Mouse (Mus musculus) bone marrow, adult 2 months (tissue): ENCODE measurements around the gene Marc2. TPM values are rescaled to one million over a fixed set of nuclear protein-coding genes. Genes with fewer than 3 reads are reported as not detected.

ENCODE experiments used
- H3K27ac ChIP-seq: fragments of 200-500 bp; 2 replicates; pipeline ENCODE4 v1.5.1; 2012; ENCODE audit warnings: low read depth, mild to moderate bottlenecking, control low read depth, inconsistent platforms, low read length; ENCODE audit not compliant: control insufficient read depth, poor library complexity, insufficient read depth
- H3K4me1 ChIP-seq: fragments of 200-500 bp; 2 replicates; pipeline ENCODE4 v1.6.1; 2011; ENCODE audit warnings: low read length; ENCODE audit not compliant: control insufficient read depth, insufficient read depth
- H3K4me3 ChIP-seq: fragments of 200-500 bp; replicated peaks from 2 replicates; pipeline ENCODE3; 2011; ENCODE audit warnings: mild to moderate bottlenecking, low read depth, low read length, control low read depth; ENCODE audit not compliant: control insufficient read depth
- CTCF ChIP-seq: fragments of 200-500 bp; IDR thresholded peaks from 2 replicates; pipeline ENCODE4 v1.5.1; 2011; ENCODE audit warnings: low read length, control low read depth; ENCODE audit not compliant: control insufficient read depth, insufficient read depth
- POLR2A ChIP-seq: fragments of 200-500 bp; IDR thresholded peaks from 2 replicates; pipeline ENCODE4 v1.6.1; 2011; ENCODE audit warnings: low read depth, mild to moderate bottlenecking, control low read depth, low read length, borderline replicate concordance; ENCODE audit not compliant: control insufficient read depth
- WGBS: fragments of 180-500 bp; shearing (Covaris S2); methylation state at CpG from one replicate; pipeline ENCODE4 v1.1.7; 2018; 5-methylcytosine and 5-hydroxymethylcytosine counted together
- polyA plus RNA-seq: library from polyadenylated mRNA; stranded (reverse); fragments of >200 nt; gene quantifications from 2 replicates; pipeline ENCODE4 v1.2.4, GENCODE M21; 2011; ENCODE audit warnings: low replicate concordance; ENCODE audit not compliant: missing spikeins, insufficient read depth, insufficient read length

Gene Marc2
- polyA plus RNA-seq, 1 experiment: 103 TPM

DNA sequence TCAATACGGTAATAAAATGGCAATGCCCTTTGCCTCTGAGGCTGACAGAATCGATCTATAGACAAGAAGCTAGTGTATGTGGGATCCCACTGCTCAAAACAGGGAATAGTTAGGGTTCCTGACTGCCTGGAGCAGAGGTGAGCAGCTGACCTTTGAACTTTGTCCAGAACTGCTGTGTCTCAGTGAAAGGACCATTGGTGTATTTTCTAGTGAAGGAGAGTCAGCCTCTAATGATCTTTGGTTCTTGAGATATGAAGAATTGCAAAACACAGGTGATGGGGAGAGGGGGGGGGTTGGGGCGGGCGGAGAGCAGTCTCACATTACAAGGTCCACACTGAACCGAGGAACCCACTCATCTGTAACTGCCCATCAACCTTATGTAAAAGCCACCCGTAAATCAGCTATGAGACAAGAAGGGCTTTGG, 36.7 kb downstream of the Marc2 start:
- TF ChIP-seq CTCF: no peak
- TF ChIP-seq POLR2A: no peak
- Histone ChIP-seq H3K4me1 (peaks cover 3% of the 10 kb centered on the region), H3K4me3 (no peak overlapping the region), H3K27ac (no peak overlapping the region)
- WGBS: 67% methylated on average over 6 of the region's 6 CpGs

DNA sequence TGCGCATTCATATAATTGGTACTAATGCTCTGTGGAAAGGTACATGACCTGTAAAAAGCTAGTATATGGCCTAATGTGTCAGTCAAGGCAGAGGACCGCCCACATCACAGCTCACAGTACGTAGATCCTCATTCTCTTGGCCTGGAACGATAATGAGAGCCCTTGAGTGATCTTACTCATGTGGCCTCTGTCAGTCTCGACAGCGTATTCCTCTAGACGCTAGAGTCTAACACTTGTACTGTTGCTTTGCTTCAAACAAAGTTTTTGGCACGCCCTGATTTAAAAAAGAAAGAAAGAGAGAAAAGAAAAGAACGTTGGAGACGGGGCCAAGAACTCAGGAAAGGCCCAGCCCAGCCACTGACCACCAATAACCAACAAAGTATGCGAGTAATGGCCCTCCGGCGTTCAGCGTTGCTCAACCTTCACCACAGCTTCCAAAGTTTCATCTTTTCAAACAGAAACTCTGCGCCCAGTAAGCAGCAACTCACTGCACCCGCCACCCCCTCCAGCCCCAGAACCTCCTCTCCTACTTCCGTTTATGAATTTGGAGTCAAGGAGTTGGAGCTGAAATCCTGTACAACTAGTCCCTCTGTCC, 37.7 kb downstream of the Marc2 start:
- TF ChIP-seq CTCF (no peak), POLR2A (no peak)
- Histone ChIP-seq H3K4me1 (peaks cover 3% of the 10 kb centered on the region), H3K4me3 (no peak overlapping the region), H3K27ac (peak overlapping the region; percentile 45; the same call in 1 of the 2 replicates)
- WGBS: 49% methylated on average over 17 of the region's 17 CpGs

- TF ChIP-seq CTCF: no peak
- TF ChIP-seq POLR2A: no peak
- WGBS: 15% methylated on average over 15 of the region's 15 CpGs
- Histone ChIP-seq H3K27ac (peak overlapping the region; percentile 86), H3K4me1 (peaks cover 3% of the 10 kb centered on the region), H3K4me3 (no peak overlapping the region)
Measured at GRCm38 (mm10) chr1:184807627-184808417, 38.4 kb downstream of the Marc2 start.

GRCm38 (mm10) chr1:184807123-184807522, 39.1 kb downstream of the Marc2 start:
- no peak overlapping the region for H3K4me3 ChIP-seq
- TF ChIP-seq POLR2A (no peak), CTCF (no peak)
- no peak overlapping the region for H3K27ac ChIP-seq
- H3K4me1 ChIP-seq: peaks cover 3% of the 10 kb centered on the region
- 62% methylated on average over 7 of the region's 7 CpGs for WGBS

GRCm38 (mm10) chr1:184805749-184806148, 40.5 kb downstream of the Marc2 start:
- Histone ChIP-seq H3K27ac (no peak overlapping the region), H3K4me3 (no peak overlapping the region), H3K4me1 (peaks cover 3% of the 10 kb centered on the region)
- TF ChIP-seq CTCF (no peak), POLR2A (no peak)
- 37% methylated on average over 4 of the region's 4 CpGs for WGBS

- no peak overlapping the region for H3K4me3 ChIP-seq
- H3K27ac ChIP-seq: peak overlapping the region; percentile 49; the same call in 1 of the 2 replicates
- TF ChIP-seq POLR2A (no peak), CTCF (peak; percentile 85)
- H3K4me1 ChIP-seq: no peaks in the 10 kb centered on the region; the same call in 1 of the 2 replicates
- WGBS: 10% methylated on average over 27 of the region's 27 CpGs
Measured at GRCm38 (mm10) chr1:184793163-184793876, 52.9 kb downstream of the Marc2 start.

DNA sequence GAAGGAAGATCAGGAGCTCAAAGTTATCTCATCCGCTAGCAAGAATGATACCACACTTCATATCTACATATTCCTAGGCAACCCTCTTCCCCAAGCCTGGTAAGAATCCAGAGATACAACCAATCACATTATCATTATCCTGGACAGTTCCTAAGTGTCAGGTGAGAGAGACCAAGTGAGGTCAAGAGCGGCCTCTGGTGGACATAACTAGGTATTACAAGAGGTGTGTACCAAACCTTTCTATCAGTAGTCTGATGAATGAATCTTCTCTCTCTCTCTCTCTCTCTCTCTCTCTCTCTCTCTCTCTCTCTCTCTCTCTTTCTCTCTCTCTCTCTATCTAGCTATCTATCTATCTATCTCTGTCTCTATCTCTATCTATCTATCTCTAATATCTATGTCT, 55.1 kb downstream of the Marc2 start:
- Histone ChIP-seq H3K4me1 (no peaks in the 10 kb centered on the region; the same call in 1 of the 2 replicates), H3K27ac (no peak overlapping the region), H3K4me3 (no peak overlapping the region)
- TF ChIP-seq POLR2A (no peak), CTCF (no peak)
- 7% methylated on average over 2 of the region's 2 CpGs for WGBS
